26 mouse cellular contexts compared by ENCODE assay signal in genomic region chr2:159622141-159622669, GRCm38 (mm10).
"Had no signal": no experiment of that assay in that cellular context is flagged by ENCODE, and none has a peak within 500 bp of the region (broad histone marks: within the 10 kb centered on the region; RNA-seq: fewer than 3 reads in every experiment).

No protein-coding gene starts in this region.

- H3K9me3 ChIP-seq: heart, embryonic 13.5 days; heart, embryonic 15.5 days; hindbrain, embryonic 10.5 days; hindbrain, embryonic 12.5 days; intestine, embryonic 15.5 days; limb, embryonic 10.5 days; limb, embryonic 12.5 days; liver, embryonic 13.5 days; liver, embryonic 15.5 days had no signal

- H3K4me3 ChIP-seq: gastrocnemius, adult 2 months; heart, adult 2 months; heart, embryonic 13.5 days; heart, embryonic 15.5 days; hindbrain, embryonic 10.5 days; hindbrain, embryonic 12.5 days; intestine, embryonic 15.5 days; layer of hippocampus, adult 2 months; left cerebral cortex, adult 2 months; limb, embryonic 10.5 days; limb, embryonic 12.5 days; liver, embryonic 13.5 days; liver, embryonic 15.5 days had no signal

- H3K27me3 ChIP-seq: heart, embryonic 13.5 days; heart, embryonic 15.5 days; hindbrain, embryonic 12.5 days; intestine, embryonic 15.5 days; liver, embryonic 13.5 days; liver, embryonic 15.5 days had no signal

- DNase-seq: gastrocnemius, adult 2 months; gastrocnemius, postnatal 10 days; gastrocnemius, postnatal 25 days; heart, adult 2 months; heart, postnatal 4 days; kidney, adult 9 months; kidney, postnatal 36 days; liver; liver, embryonic 13.5 days; liver, postnatal 0 days had no signal

- H3K36me3 ChIP-seq: heart, embryonic 13.5 days; heart, embryonic 15.5 days; hindbrain, embryonic 10.5 days; hindbrain, embryonic 12.5 days; intestine, embryonic 15.5 days; limb, embryonic 10.5 days; limb, embryonic 12.5 days; liver, embryonic 13.5 days; liver, embryonic 15.5 days had no signal

- ATAC-seq: hindbrain, embryonic 16.5 days; inflammation-experienced regulatory T-cells, adult 6 months; intestine, embryonic 15.5 days; intestine, postnatal 0 days; liver, postnatal 0 days had no signal

- H3K27ac ChIP-seq: gastrocnemius, adult 2 months; heart, adult 2 months; heart, embryonic 13.5 days; heart, embryonic 15.5 days; hindbrain, embryonic 10.5 days; hindbrain, embryonic 12.5 days; hindbrain, embryonic 14.5 days; intestine, embryonic 15.5 days; layer of hippocampus, adult 2 months; left cerebral cortex, adult 2 months; limb, embryonic 10.5 days; limb, embryonic 12.5 days; liver, embryonic 13.5 days; liver, embryonic 15.5 days had no signal

- H3K4me2 ChIP-seq: heart, embryonic 11.5 days; heart, embryonic 13.5 days; heart, embryonic 15.5 days; hindbrain, embryonic 12.5 days; hindbrain, embryonic 14.5 days; intestine, embryonic 15.5 days; limb, embryonic 12.5 days; liver, embryonic 11.5 days; liver, embryonic 13.5 days; liver, embryonic 15.5 days had no signal

- H3K4me1 ChIP-seq: heart, embryonic 13.5 days; heart, embryonic 15.5 days; hindbrain, embryonic 12.5 days; intestine, embryonic 15.5 days; limb, embryonic 12.5 days; liver, embryonic 13.5 days; liver, embryonic 15.5 days had no signal

- H3K9ac ChIP-seq: heart, embryonic 13.5 days; heart, embryonic 15.5 days; hindbrain, embryonic 12.5 days; hindbrain, embryonic 14.5 days; intestine, embryonic 15.5 days; limb, embryonic 12.5 days; liver, embryonic 13.5 days; liver, embryonic 15.5 days; liver, postnatal 0 days had no signal
